Mouse (Mus musculus): ENCODE results near the gene Cd93. TPM values are rescaled to one million over a fixed set of nuclear protein-coding genes. Genes with fewer than 3 reads are reported as not detected.

Cd93 gene
- total and polyA plus RNA-seq, 3 experiments, result not detected

- H3K4me3 ChIP-seq (ENCODE audit: control insufficient read depth in 1 of 2, insufficient read depth in 1 of 2, low read depth in 2 of 2, low read length in 2 of 2), result no peak overlapping the region
- no peak overlapping the region for H3K9ac ChIP-seq (ENCODE audit: control insufficient read depth, low read depth, low read length, poor library complexity, severe bottlenecking)
- H3K27me3 ChIP-seq (ENCODE audit: control insufficient read depth in 1 of 2, insufficient read depth in 2 of 2, low read length in 2 of 2), result no peaks in the 10 kb centered on the region
- H3K9me3 ChIP-seq (replicated peaks; ENCODE audit: insufficient read depth, low read length), result no peaks in the 10 kb centered on the region
- H3K4me1 ChIP-seq (ENCODE audit: control insufficient read depth in 1 of 2, insufficient read depth in 2 of 2, low read length in 2 of 2), result no peaks in the 10 kb centered on the region
- H3K79me2 ChIP-seq (ENCODE audit: control insufficient read depth, insufficient read depth, low read length, poor library complexity), result no peaks in the 10 kb centered on the region
- H3K36me3 ChIP-seq (ENCODE audit: control insufficient read depth in 1 of 2, insufficient read depth in 2 of 2, low read length in 2 of 2), result no peaks in the 10 kb centered on the region
- DNase-seq (ENCODE audit: low read depth, low spot score), result no peak
- no peak overlapping the region for H3K27ac ChIP-seq (ENCODE audit: control insufficient read depth, low read depth, low read length)
- no peak for TF ChIP-seq E2F4 (IDR thresholded peaks at IDR 0.05; ENCODE audit: borderline replicate concordance, low read depth, low read length)
- no peak for TF ChIP-seq MAZ (IDR thresholded peaks at IDR 0.05; ENCODE audit: low read depth, low read length)
- TF ChIP-seq RCOR1 (IDR thresholded peaks at IDR 0.05; ENCODE audit: low read depth, low read length), result no peak
- no peak for TF ChIP-seq BHLHE40 (IDR thresholded peaks at IDR 0.05; ENCODE audit: borderline replicate concordance, low read depth, low read length)
- no peak for TF ChIP-seq CHD2 (IDR thresholded peaks at IDR 0.05; ENCODE audit: low read length)
- TF ChIP-seq CHD1 (IDR thresholded peaks at IDR 0.05; ENCODE audit: low read depth, low read length), result no peak
- TF ChIP-seq EP300 (IDR thresholded peaks at IDR 0.05; ENCODE audit: low read depth in 1 of 2, low read length in 2 of 2), result no peak
- no peak for TF ChIP-seq MAFK (IDR thresholded peaks at IDR 0.05; ENCODE audit: borderline replicate concordance, low read depth, low read length)
- no peak for TF ChIP-seq MYB (IDR thresholded peaks at IDR 0.05; ENCODE audit: low read depth, low read length)
- TF ChIP-seq USF2 (IDR thresholded peaks at IDR 0.05; ENCODE audit: borderline replicate concordance in 1 of 2, insufficient read depth in 1 of 2, low read depth in 1 of 2, low read length in 2 of 2), result no peak
- no peak for TF ChIP-seq MXI1 (IDR thresholded peaks at IDR 0.05; ENCODE audit: low read depth, low read length)
- no peak for TF ChIP-seq ETS1 (IDR thresholded peaks at IDR 0.05; ENCODE audit: low read depth, low read length)
- TF ChIP-seq SMC3 (IDR thresholded peaks at IDR 0.05; ENCODE audit: low read depth, low read length), result no peak
- TF ChIP-seq UBTF (IDR thresholded peaks at IDR 0.05; ENCODE audit: borderline replicate concordance, insufficient read depth, low read depth, low read length), result no peak
- no peak for TF ChIP-seq ZNF384 (IDR thresholded peaks at IDR 0.05; ENCODE audit: low read depth, low read length)
- no peak for TF ChIP-seq CTCF (IDR thresholded peaks at IDR 0.05 in 2 of 3, conservative IDR thresholded peaks at IDR 0.05 in 1 of 3; ENCODE audit: control insufficient read depth in 1 of 3, insufficient read depth in 1 of 3, low read depth in 2 of 3, low read length in 3 of 3, poor library complexity in 1 of 3, severe bottlenecking in 1 of 3)
- no peak for TF ChIP-seq RAD21 (IDR thresholded peaks at IDR 0.05; ENCODE audit: low read depth, low read length)
- no peak for TF ChIP-seq HCFC1 (IDR thresholded peaks at IDR 0.05; ENCODE audit: low read depth, low read length)
- no peak for TF ChIP-seq JUND (IDR thresholded peaks at IDR 0.05; ENCODE audit: low read depth, low read length)
These were observed 47.2 kb downstream of the Cd93 start for GRCm38 (mm10) chr2:148396209-148396608.

GRCm38 (mm10) chr2:148395131-148396051 lies 48.0 kb downstream of the Cd93 start, which contains the start of gene Sstr4:
Sstr4 (plus strand) TSS chr2:148395344.
- no peak for TF ChIP-seq MXI1 (IDR thresholded peaks at IDR 0.05; ENCODE audit: low read depth, low read length)
- no peak for TF ChIP-seq SMC3 (IDR thresholded peaks at IDR 0.05; ENCODE audit: low read depth, low read length)
- TF ChIP-seq UBTF (IDR thresholded peaks at IDR 0.05; ENCODE audit: borderline replicate concordance, insufficient read depth, low read depth, low read length), result no peak
- no peak for TF ChIP-seq NRF1 (IDR thresholded peaks at IDR 0.05; ENCODE audit: insufficient read depth, low read depth, low read length, poor library complexity, severe bottlenecking)
- no peak for TF ChIP-seq NELFE (IDR thresholded peaks at IDR 0.05; ENCODE audit: low read depth, low read length)
- TF ChIP-seq RAD21 (IDR thresholded peaks at IDR 0.05; ENCODE audit: low read depth, low read length), result no peak
- TF ChIP-seq TCF12 (IDR thresholded peaks at IDR 0.05; ENCODE audit: low read depth, low read length), result no peak
- TF ChIP-seq BHLHE40 (IDR thresholded peaks at IDR 0.05; ENCODE audit: borderline replicate concordance, low read depth, low read length), result no peak
- TF ChIP-seq SIN3A (IDR thresholded peaks at IDR 0.05; ENCODE audit: low read length), result no peak
- TF ChIP-seq CTCF (IDR thresholded peaks at IDR 0.05 in 2 of 3, conservative IDR thresholded peaks at IDR 0.05 in 1 of 3; ENCODE audit: control insufficient read depth in 1 of 3, insufficient read depth in 1 of 3, low read depth in 2 of 3, low read length in 3 of 3, poor library complexity in 1 of 3, severe bottlenecking in 1 of 3), result no peak
- H3K9me3 ChIP-seq (replicated peaks; ENCODE audit: insufficient read depth, low read length), result no peaks in the 10 kb centered on the region
- no peaks in the 10 kb centered on the region for H3K27me3 ChIP-seq (ENCODE audit: control insufficient read depth in 1 of 2, insufficient read depth in 2 of 2, low read length in 2 of 2)
- no peaks in the 10 kb centered on the region for H3K79me2 ChIP-seq (ENCODE audit: control insufficient read depth, insufficient read depth, low read length, poor library complexity)
- no peak within 1 kb of the TSS for H3K9ac ChIP-seq (ENCODE audit: control insufficient read depth, low read depth, low read length, poor library complexity, severe bottlenecking)
- DNase-seq (ENCODE audit: low read depth, low spot score), result no peak
- H3K27ac ChIP-seq (ENCODE audit: control insufficient read depth, low read depth, low read length), result no peak within 1 kb of the TSS
- no peak within 1 kb of the TSS for H3K4me3 ChIP-seq (ENCODE audit: control insufficient read depth in 1 of 2, insufficient read depth in 1 of 2, low read depth in 2 of 2, low read length in 2 of 2)
- no peaks in the 10 kb centered on the region for H3K36me3 ChIP-seq (ENCODE audit: control insufficient read depth in 1 of 2, insufficient read depth in 2 of 2, low read length in 2 of 2)
- no peaks in the 10 kb centered on the region for H3K4me1 ChIP-seq (ENCODE audit: control insufficient read depth in 1 of 2, insufficient read depth in 2 of 2, low read length in 2 of 2)
